8 mouse cellular contexts compared by ENCODE assay signal in the genomic region with DNA sequence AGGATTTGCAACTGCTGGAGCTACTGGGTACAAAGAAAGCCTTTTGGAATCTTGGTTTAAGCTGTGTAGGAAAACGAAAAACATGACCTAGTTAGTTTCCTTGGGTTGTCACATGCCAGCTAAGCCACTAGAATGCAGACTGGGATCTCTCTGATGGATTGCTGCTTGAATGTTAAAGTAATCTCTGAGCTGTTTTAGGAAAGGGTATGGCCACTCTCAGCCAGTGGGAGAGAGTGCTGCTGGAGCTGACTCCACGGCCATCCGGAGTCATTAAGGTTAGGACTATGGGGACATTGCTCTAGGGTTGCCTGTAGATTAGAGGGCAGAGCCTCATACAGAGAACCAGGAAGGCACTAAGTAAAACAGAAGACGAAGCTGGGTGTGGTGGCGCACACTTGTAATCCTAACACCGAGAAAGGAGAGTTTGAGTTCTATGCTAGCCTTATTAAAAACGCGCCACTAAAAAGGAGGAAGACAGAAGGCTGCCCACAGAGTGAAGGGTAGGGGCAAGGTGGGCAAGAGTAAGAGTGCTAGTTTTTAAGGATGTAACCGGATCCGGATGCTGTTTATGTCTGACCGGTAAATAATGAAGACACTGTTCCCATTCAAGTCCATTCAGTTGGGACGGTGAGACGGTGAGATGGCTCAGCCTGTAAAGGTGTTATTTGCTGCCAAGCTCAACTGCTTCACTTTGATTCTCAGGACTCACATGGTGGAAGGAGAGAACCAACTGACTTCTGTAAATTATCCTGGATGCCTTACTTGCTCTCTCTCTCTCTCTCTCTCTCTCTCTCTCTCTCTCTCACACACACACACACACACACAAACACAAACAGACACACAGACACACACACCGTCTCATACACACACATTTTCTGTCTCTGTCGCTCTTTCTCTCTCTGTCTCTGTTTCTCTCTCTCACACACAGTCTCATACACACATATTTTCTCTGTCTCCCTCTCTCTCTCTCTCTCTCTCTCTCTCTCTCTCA. TPM values are rescaled to one million over a fixed set of nuclear protein-coding genes. Genes with fewer than 3 reads are reported as not detected.
DNase-seq lines count a peak whose midpoint lies in the region; ATAC-seq and TF ChIP-seq lines count a peak whose summit lies in the region.

No protein-coding gene starts in this region.

- H3K9me3 ChIP-seq in heart, embryonic 10.5 days = no peaks in the 10 kb centered on the region
- no peaks in the 10 kb centered on the region for H3K9me3 ChIP-seq in erythroblast, embryonic 14.5 days (ENCODE audit: control insufficient read depth, low read length)
- no peaks in the 10 kb centered on the region for H3K9me3 ChIP-seq in hindbrain, postnatal 0 days (ENCODE audit: low read length)
- H3K9me3 ChIP-seq in lung, embryonic 16.5 days (ENCODE audit: control insufficient read depth, low read length) = no peaks in the 10 kb centered on the region

- 34% methylated on average over 15 of the region's 15 CpGs for WGBS in heart, embryonic 10.5 days
- WGBS in hindbrain, postnatal 0 days = 39% methylated on average over 15 of the region's 15 CpGs
- 24% methylated on average over 15 of the region's 15 CpGs for WGBS in lung, embryonic 16.5 days

- peaks cover 87% of the 10 kb centered on the region; the same call in 1 of the 2 replicates for H3K27me3 ChIP-seq in heart, embryonic 10.5 days (ENCODE audit: insufficient read depth, poor library complexity, severe bottlenecking)
- no peaks in the 10 kb centered on the region for H3K27me3 ChIP-seq in erythroblast, embryonic 14.5 days (ENCODE audit: control insufficient read depth)
- H3K27me3 ChIP-seq in hindbrain, postnatal 0 days (ENCODE audit: insufficient read depth, low read length) = no peaks in the 10 kb centered on the region
- H3K27me3 ChIP-seq in lung, embryonic 16.5 days (ENCODE audit: control insufficient read depth, insufficient read depth, low read depth, low read length) = peaks cover 2% of the 10 kb centered on the region

- H3K36me3 ChIP-seq in heart, embryonic 10.5 days = no peaks in the 10 kb centered on the region
- H3K36me3 ChIP-seq in erythroblast, embryonic 14.5 days (ENCODE audit: control insufficient read depth) = no peaks in the 10 kb centered on the region
- H3K36me3 ChIP-seq in hindbrain, postnatal 0 days (ENCODE audit: insufficient read depth, low read length) = no peaks in the 10 kb centered on the region
- H3K36me3 ChIP-seq in lung, embryonic 16.5 days (ENCODE audit: control insufficient read depth, insufficient read depth, low read length) = no peaks in the 10 kb centered on the region

- H3K4me1 ChIP-seq in heart, embryonic 10.5 days = 0 out of 2 replicates have a peak, but pooled peaks cover 3% of the 10 kb centered on the region
- peaks cover 33% of the 10 kb centered on the region for H3K4me1 ChIP-seq in erythroblast, embryonic 14.5 days (ENCODE audit: control insufficient read depth)
- H3K4me1 ChIP-seq in hindbrain, postnatal 0 days (ENCODE audit: insufficient read depth, low read length) = no peaks in the 10 kb centered on the region; the same call in 1 of the 2 replicates
- peaks cover 6% of the 10 kb centered on the region; the same call in 1 of the 2 replicates for H3K4me1 ChIP-seq in lung, embryonic 16.5 days (replicated peaks; ENCODE audit: control insufficient read depth, insufficient read depth, low read length)

- peak overlapping the region; percentile 89 for H3K27ac ChIP-seq in heart, embryonic 10.5 days
- peak overlapping the region; percentile 96 for H3K27ac ChIP-seq in hindbrain, postnatal 0 days
- peak overlapping the region; percentile 98 for H3K27ac ChIP-seq in lung, embryonic 16.5 days (ENCODE audit: low read length)

- peak overlapping the region; percentile 55 for H3K4me2 ChIP-seq in hindbrain, postnatal 0 days (ENCODE audit: low read depth, low read length)
- H3K4me2 ChIP-seq in lung, embryonic 16.5 days (ENCODE audit: low read depth, low read length) = peak overlapping the region; percentile 53

- peak; percentile 75 for DNase-seq in heart, embryonic 10.5 days (ENCODE audit: low spot score)
- no peak for DNase-seq in heart, adult 18-20 months
- peak; percentile 32 for DNase-seq in MN1 (ENCODE audit: low spot score)
- peak; percentile 8 for DNase-seq in hindbrain, postnatal 0 days (ENCODE audit: low spot score)
- DNase-seq in retina, postnatal 1 day = peak; percentile 21
- DNase-seq in frontal cortex, postnatal 10 days (ENCODE audit: low spot score in 2 of 2) = no peak

- peak; percentile 78 for ATAC-seq in hindbrain, postnatal 0 days
- peak; percentile 59 for ATAC-seq in lung, embryonic 16.5 days (ENCODE audit: low read depth)

- peak overlapping the region; percentile 56 for H3K9ac ChIP-seq in hindbrain, postnatal 0 days (replicated peaks; ENCODE audit: low read length)
- peak overlapping the region; percentile 70 for H3K9ac ChIP-seq in lung, embryonic 16.5 days (ENCODE audit: low read length)

- H3K4me3 ChIP-seq in heart, embryonic 10.5 days = peak overlapping the region; percentile 51
- peak overlapping the region; percentile 68 for H3K4me3 ChIP-seq in erythroblast, embryonic 14.5 days (replicated peaks)
- peak overlapping the region; percentile 30 for H3K4me3 ChIP-seq in hindbrain, postnatal 0 days (ENCODE audit: low read length)
- peak overlapping the region; percentile 46 for H3K4me3 ChIP-seq in lung, embryonic 16.5 days (ENCODE audit: low read length)

- no peak for TF ChIP-seq CTCF in hindbrain, postnatal 0 days (IDR thresholded peaks at IDR 0.05; ENCODE audit: low read depth)

RNA-seq across cellular contexts. Expression of a gene that starts 37.3 kb away (rescaled TPM):
- polyA plus RNA-seq in heart, embryonic 10.5 days (2016; fragmentation: Nextera tagmentation; extraction: Ambion mirVana) = 101 and 118 TPM in 2 replicates
- 100 to 1,000 TPM in 1 of 2 experiments, 10 to 100 TPM in 1; 95.5 to 185 TPM for total RNA-seq in heart, adult 18-20 months (2021)
- 0.47 and 0.49 TPM in 2 replicates for polyA plus RNA-seq in erythroblast, embryonic 14.5 days (2012)
- total RNA-seq in hindbrain, postnatal 0 days (2014; rRNA removed) = 92.2 and 103 TPM in 2 replicates
- 91.7 and 110 TPM in 2 replicates for polyA plus RNA-seq in hindbrain, postnatal 0 days (2015; fragmentation: Nextera tagmentation; extraction: Ambion mirVana)
- polyA plus RNA-seq in lung, embryonic 16.5 days (2015; fragmentation: Nextera tagmentation; extraction: Ambion mirVana) = 115 TPM in 2 replicates

Comparison
In these comparisons a context has a peak if more than half of its experiments do, and no peak if none do; other contexts are left out.
1. DNase-seq: peak in heart, embryonic 10.5 days (single experiment), MN1 (single experiment), hindbrain, postnatal 0 days (single experiment) and retina, postnatal 1 day (single experiment); none in heart, adult 18-20 months (0 of 2) and frontal cortex, postnatal 10 days (0 of 2).
2. RNA of a gene that starts 37.3 kb away (polyA plus RNA-seq): 101 to 118 TPM in heart, embryonic 10.5 days, 115 TPM in lung, embryonic 16.5 days and 91.7 to 110 TPM in hindbrain, postnatal 0 days; 0.47 to 0.49 TPM in erythroblast, embryonic 14.5 days; every median in the first group is over 10 times any median in the second.
3. Peak in every context shown above with its lines, with median percentiles within 50 percentile points of each other: H3K27ac ChIP-seq and H3K4me3 ChIP-seq.